Mouse (Mus musculus) cerebellum, postnatal 10 days (tissue): ENCODE measurements around the gene Pdzd2.

Source experiments
- DNase-seq, 2 experiments: peaks; one replicate each; pipeline ENCODE4 v3.0.0; 2021; ENCODE audit warnings: mixed read lengths in 2 of 2

Pdzd2 gene

GRCm38 (mm10) chr15:12617651-12618050, 122.1 kb downstream of the Pdzd2 start:
- no peak for DNase-seq

- no peak for DNase-seq
Measured at GRCm38 (mm10) chr15:12617220-12617619, 122.5 kb downstream of the Pdzd2 start.

GRCm38 (mm10) chr15:12614944-12615878, 124.5 kb downstream of the Pdzd2 start:
- no peak for DNase-seq

- DNase-seq = peak; percentile 10 to 12
Measured at GRCm38 (mm10) chr15:12614011-12614410, 125.7 kb downstream of the Pdzd2 start.

- DNase-seq = no peak
Measured at GRCm38 (mm10) chr15:12612944-12613675, 126.6 kb downstream of the Pdzd2 start.

- DNase-seq = peak in 1 of 2 experiments; percentile 11
Measured at GRCm38 (mm10) chr15:12608090-12608489, 131.6 kb downstream of the Pdzd2 start.

GRCm38 (mm10) chr15:12606306-12606705, 133.4 kb downstream of the Pdzd2 start:
- no peak for DNase-seq

GRCm38 (mm10) chr15:12605239-12605993, 134.3 kb downstream of the Pdzd2 start:
- no peak for DNase-seq

- no peak for DNase-seq
Measured at GRCm38 (mm10) chr15:12603674-12604073, 136.1 kb downstream of the Pdzd2 start.

GRCm38 (mm10) chr15:12593094-12593493, 146.6 kb downstream of the Pdzd2 start:
- DNase-seq = no peak

- no peak for DNase-seq
Measured at GRCm38 (mm10) chr15:12592628-12593027, 147.1 kb downstream of the Pdzd2 start.

- DNase-seq = no peak
Measured at GRCm38 (mm10) chr15:12588661-12589060, 151.1 kb downstream of the Pdzd2 start.

GRCm38 (mm10) chr15:12586852-12587424, 152.8 kb downstream of the Pdzd2 start:
- DNase-seq = no peak

GRCm38 (mm10) chr15:12586154-12586553, 153.6 kb downstream of the Pdzd2 start:
- DNase-seq = peak; percentile 80

GRCm38 (mm10) chr15:12583051-12583450, 156.7 kb downstream of the Pdzd2 start:
- no peak for DNase-seq

- DNase-seq = no peak
Measured at GRCm38 (mm10) chr15:12582471-12582870, 157.3 kb downstream of the Pdzd2 start.

- no peak for DNase-seq
Measured at GRCm38 (mm10) chr15:12579196-12579595, 160.5 kb downstream of the Pdzd2 start.

GRCm38 (mm10) chr15:12578276-12578675, 161.4 kb downstream of the Pdzd2 start:
- DNase-seq = peak; percentile 80 to 84

GRCm38 (mm10) chr15:12577715-12578114, 162.0 kb downstream of the Pdzd2 start:
- no peak for DNase-seq

- peak; percentile 69 to 77 for DNase-seq
Measured at GRCm38 (mm10) chr15:12577054-12577696, 162.5 kb downstream of the Pdzd2 start.

GRCm38 (mm10) chr15:12573621-12574020, 166.1 kb downstream of the Pdzd2 start:
- DNase-seq = no peak

GRCm38 (mm10) chr15:12571168-12571567, 168.6 kb downstream of the Pdzd2 start:
- no peak for DNase-seq
